Mouse (Mus musculus) right cerebral cortex, adult 2 months (tissue): ENCODE data around the gene Ppp2r5e.

Experiments used
- DNase-seq, 2 experiments: peaks; one replicate each; pipeline ENCODE4 v3.0.0; 2021 to 2022; ENCODE audit warnings: low spot score in 2 of 2

The Ppp2r5e gene

DNA sequence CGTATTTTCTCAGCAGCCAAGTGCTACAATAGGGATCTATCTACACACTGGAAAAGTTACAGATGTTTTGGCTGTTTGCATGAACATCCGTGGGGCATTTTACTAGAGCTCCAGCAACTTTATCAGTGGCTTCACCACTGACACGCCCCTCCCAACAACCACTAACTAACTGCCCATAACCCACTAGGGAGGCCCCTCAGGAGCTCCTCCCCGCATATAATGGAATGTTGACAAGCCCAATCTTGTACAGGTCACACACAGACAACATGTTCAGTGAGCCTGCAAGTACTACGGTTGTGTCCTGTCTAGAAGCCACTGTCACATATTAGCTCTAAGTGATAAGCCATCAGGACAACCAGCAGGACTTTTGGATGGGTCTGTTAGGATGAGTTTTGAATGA, 18.8 kb downstream of the Ppp2r5e start:
- DNase-seq = no peak

DNA sequence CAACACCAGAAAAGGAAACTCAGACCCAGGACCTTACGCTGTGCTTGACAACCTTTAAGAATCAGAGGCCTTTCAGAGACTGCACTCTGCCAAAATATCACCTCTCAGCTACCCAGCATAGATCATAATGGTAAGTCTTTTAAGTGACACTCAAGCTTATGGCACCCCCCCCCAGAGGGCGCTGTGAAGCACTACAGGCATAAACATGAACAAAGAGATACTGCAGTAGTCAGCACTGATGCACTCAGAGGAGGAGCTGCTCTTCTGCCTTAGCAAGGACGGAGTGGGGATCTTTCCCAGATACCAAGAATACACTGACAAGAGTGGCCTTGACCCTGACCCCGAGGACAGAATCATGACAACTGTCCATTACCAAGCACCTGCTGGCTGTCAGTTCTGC, 23.8 kb downstream of the Ppp2r5e start:
- DNase-seq = peak in 1 of 2 experiments; percentile 38

- DNase-seq = no peak
Observed at GRCm38 (mm10) chr12:75570138-75570537, 25.9 kb downstream of the Ppp2r5e start.

DNA sequence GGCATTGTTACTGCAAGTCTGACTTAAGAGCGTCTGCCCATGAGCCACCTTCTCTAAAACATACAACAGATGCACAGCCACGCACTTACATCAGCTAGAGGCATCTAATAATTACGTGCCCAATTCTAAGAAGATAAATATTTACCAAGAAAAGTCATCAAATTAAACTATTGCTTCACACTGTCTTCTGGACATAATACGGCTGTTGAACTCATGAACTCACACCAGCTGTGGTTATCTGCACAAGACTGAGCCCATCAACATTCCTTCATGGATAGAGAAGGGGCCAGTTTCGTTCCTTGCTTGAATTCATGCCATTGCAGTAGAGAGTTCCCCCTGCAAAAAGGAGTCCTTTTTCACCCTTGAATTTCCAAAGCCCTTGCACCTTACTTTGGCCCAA, 28.3 kb downstream of the Ppp2r5e start:
- no peak for DNase-seq

DNA sequence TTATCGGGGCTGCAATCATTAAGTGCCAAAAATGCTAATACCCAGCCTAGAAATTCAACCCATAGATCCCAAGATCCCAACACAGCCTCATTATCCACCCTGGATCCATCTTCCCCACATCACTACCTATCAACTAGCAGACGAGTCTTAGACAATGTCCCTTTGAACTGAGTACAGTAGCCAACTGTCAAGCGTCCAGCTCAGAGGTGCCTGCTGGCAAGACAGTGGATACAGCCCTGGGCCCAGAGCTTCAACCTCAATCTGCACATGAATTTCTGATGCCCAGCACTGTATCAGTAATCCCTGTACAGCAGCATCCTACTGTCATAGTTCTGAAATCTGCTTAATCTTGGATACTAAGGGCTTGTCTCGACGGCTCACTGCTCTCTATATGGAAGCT, 30.3 kb downstream of the Ppp2r5e start:
- no peak for DNase-seq

DNA sequence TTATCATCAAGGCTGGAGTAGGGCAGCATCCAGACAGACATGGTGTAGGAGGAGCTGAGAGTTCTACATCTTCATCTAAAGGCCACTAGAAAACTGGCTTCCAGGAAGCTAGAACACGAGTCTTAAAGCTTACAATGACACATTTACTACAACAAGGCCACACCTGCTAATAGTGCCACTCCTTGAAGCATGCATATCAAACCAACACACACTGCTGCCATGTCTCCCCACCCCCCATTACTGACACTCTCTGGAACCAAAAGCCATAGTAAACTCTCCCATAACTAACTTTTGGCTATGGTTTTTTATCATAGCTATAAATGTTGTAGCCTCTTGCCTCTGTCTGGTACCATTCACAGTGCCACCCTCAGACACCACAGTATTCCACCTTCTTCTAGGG, 31.5 kb downstream of the Ppp2r5e start:
- DNase-seq = no peak

DNA sequence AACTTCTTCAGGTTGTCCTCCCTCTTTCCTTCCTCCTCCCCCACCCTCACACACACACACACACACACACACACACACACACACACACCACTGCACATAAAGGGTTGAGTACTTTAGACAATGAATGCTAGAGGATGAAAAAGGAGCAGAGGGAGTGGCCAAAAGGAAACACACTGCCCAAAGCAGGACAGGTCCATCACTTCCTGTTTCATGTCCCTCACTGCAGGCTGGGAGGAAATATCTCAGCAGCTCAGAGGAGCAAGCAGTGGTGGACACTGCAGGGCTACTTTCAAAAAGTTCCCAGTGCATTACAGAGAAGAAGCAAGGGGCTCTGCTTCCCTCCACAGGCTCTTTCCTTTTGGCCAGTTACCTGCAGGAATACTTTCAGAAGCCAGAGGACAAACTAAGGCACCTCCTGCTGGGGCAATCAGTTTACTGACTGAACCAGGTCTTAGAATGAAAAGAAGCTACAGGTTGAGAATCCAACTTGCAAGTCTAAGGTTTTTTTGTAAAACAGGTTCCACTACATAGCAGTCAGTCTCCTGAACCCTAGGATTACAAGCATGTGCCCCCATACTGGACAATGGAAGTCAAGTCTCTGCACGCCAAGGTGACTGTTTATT, 32.9 kb downstream of the Ppp2r5e start:
- no peak for DNase-seq

DNA sequence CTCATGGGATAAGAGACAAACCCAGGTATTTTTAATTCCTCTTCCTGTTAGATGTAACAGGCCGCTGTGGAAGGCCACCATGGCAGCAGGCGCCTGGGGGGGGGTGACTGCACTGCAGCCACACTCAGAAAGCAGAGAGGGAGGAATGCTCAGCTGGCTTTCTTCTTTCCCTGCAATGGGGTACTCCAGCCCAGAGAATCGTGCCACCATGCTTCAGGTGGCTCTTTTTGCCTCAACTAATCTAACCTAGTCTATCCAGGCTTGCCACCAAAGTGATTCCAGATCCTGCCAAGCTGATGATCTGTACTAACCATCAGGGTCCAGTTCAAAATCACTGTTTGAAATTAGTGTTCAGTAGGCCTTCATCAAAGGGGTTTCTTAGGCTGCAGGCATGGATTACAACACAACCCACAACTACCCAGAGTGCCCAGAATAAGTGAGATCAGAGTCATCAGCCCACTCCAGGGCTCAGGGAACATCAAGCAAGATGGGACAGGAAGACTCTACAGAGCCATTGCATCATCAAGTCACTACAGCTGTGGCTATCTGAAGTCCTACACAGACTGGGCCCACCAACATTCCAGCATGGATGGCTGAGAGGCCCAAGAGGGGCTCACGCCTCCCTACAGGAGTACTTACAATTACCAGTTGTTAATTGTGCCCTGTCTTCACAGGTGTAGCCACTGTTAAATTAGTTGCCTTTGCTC, 35.2 kb downstream of the Ppp2r5e start:
- no peak for DNase-seq

DNA sequence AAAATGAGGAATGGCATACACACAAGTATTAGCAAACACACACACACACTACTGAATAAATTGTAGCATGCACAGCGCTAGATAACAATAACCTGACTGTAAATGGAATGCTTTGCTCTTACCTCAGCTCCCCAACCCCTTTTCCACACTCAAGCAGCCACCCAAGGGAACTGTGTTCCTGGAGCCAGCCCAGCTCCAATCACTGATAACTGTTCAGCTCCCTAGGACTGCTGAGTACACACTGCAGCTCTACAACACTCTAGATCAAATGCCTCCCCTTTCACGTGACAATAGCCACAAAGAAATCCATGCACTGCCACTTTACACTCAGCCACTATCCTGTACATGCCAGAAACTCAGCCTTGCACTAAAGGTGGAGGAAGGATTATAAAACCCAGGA, 36.8 kb downstream of the Ppp2r5e start:
- DNase-seq = no peak

GRCm38 (mm10) chr12:75557813-75558212, 38.2 kb downstream of the Ppp2r5e start:
- no peak for DNase-seq

GRCm38 (mm10) chr12:75555032-75555431, 41.0 kb downstream of the Ppp2r5e start:
- no peak for DNase-seq

GRCm38 (mm10) chr12:75552296-75552695, 43.7 kb downstream of the Ppp2r5e start:
- no peak for DNase-seq

- DNase-seq = no peak
Observed at GRCm38 (mm10) chr12:75551671-75552070, 44.4 kb downstream of the Ppp2r5e start.

DNA sequence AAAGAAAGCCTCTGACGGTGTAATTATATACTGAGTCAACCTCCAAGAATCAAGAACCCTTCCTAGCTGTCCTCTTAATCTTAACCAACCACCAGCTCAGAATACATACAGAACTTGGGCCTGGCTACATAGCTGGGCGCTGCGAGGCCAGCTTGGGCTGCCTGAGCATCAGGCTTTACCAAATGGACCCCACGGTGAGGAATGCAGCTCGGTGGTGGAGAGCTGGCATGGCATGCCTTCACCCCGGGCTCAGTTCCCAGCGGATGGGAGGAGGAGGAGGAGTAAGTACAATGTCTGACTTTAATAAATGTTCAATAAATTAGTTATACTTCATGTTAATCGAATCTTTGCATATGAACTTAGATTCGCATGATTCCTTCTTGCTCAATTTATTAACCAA, 47.0 kb downstream of the Ppp2r5e start:
- no peak for DNase-seq

DNA sequence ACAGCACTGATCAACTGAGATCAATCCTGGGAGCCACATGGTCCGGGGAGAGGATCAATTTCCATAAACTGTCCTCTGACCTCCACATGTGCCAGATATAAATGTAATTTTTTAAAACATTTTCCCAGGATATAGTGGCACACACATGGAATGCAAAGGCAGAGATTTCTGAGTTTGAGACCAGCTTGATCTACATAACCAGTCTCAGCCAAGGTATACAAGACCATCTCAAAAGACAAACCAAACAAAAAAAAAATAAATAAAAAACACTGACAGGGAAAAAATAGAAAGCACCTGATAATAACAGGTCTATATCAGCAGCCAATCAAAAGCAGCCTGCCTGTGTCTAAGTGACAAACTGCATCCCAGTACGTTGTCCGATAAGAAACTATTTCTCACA, 48.9 kb downstream of the Ppp2r5e start:
- DNase-seq = no peak

DNA sequence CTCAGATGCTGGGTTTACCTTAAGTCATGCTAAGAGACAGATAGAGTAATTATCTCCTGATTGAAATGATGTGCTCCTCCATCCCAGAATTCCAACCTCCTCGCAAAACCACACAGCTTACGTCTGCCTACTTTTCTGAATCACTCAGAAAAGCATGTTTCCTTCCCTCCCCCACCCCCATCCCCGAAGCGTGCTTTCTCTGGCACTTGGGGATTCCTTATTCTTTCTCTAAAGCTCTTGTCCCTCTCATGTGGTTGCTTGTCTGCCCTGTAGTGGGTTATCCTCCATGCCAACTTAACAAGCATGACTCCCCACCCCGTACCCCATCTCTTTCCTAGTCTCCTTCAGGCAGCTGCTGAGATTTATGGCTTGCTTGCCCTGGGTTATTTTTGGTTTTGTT, 49.8 kb downstream of the Ppp2r5e start:
- DNase-seq = no peak

DNA sequence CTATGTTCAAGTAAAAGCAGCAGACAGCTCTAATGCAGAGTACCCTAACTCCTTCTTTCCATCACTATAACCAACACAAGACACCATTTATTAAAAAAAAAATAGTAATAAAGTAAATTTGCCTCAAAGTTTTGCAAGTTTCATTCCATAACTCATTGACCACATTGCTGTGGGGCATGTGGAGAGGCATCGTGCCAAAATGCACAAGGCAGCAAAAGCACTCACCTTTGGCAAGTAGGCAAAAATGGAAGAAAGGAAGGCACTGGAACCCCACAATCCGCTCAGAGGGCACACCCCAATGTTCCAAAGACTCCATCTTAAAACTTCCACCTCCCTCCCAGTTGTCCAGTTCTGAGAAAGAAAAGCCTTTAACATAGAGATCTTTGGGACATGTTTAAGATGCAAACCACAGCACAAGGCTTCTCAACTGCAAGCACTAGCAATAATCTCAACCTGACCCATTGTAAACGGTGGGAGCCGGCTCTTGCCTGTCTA, 50.6 kb downstream of the Ppp2r5e start:
- no peak for DNase-seq

- no peak for DNase-seq
Observed at GRCm38 (mm10) chr12:75544666-75545065, 51.4 kb downstream of the Ppp2r5e start.

- no peak for DNase-seq
Observed at GRCm38 (mm10) chr12:75544259-75544658, 51.8 kb downstream of the Ppp2r5e start.

DNA sequence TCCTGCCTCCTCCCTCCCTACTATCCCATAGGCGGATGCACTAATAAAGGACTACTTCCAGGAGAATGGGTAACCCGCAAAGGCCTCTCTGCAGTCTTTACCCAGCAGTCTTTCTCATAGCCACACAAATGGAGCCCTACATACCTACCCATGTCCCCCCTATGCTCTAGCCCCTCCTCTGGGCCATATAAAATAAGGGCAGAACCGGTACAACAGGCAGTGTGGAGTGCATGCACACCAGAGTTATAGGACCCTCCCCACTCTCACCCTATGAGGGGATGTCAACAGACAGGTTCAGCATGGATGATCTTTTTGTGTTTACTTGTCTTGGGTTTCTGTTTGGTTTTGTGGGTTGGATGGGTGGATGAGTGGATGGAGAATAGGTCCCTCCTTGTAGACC, 52.7 kb downstream of the Ppp2r5e start:
- no peak for DNase-seq

- peak in 1 of 2 experiments; percentile 13 for DNase-seq
Observed at GRCm38 (mm10) chr12:75540621-75541171, 55.3 kb downstream of the Ppp2r5e start.

DNA sequence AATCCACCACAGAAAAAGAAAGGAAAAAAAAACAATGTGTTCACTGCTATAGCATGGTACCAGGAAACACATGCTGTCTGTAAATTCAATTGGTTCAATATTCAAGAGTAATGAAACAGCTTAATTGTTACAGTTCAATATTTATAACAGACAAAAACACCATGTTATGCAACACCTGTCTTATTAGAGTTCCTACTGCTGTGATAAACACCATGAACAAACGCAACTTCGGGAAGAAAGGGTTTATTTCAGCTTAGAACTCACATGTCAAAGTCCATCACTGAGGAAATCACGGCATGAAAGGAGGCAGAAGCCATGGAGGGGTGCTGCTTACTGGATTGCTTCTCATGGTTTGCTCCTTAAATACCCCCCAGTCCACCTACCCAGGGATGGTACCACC, 56.8 kb downstream of the Ppp2r5e start:
- no peak for DNase-seq
